Mouse (Mus musculus) left cerebral cortex, postnatal 25 days (tissue): Measurements from ENCODE around the gene Gm17026. TPM values are rescaled to one million over a fixed set of nuclear protein-coding genes. Genes with fewer than 3 reads are reported as not detected.
"Not testable (repeated sequence)": the region's sequence is repeated elsewhere in the genome, so short reads cannot be mapped to it uniquely, and the experiment has no call there.

Source experiments
- DNase-seq, 2 experiments: peaks; one replicate each; pipeline ENCODE4 v3.0.0; 2022; ENCODE audit warnings: low spot score in 2 of 2, mixed read lengths in 1 of 2
- intact Hi-C: fragments of 180-260 bp; cut with DNase I; formaldehyde crosslinking; loops from one replicate; pipeline ENCODE4 v1.15.1; 2025
- microRNA-seq, 2 experiments: library from miRNA; unstranded; fragments of <30 nt; microRNA quantifications; one replicate each; pipeline ENCODE4 v1.2.0; 2022
- total RNA-seq, 2 experiments: library from RNA; stranded (reverse); gene quantifications; 2 replicates each; pipeline ENCODE4 v1.2.3; 2021

The Gm17026 gene
- total RNA-seq: not detected

DNA sequence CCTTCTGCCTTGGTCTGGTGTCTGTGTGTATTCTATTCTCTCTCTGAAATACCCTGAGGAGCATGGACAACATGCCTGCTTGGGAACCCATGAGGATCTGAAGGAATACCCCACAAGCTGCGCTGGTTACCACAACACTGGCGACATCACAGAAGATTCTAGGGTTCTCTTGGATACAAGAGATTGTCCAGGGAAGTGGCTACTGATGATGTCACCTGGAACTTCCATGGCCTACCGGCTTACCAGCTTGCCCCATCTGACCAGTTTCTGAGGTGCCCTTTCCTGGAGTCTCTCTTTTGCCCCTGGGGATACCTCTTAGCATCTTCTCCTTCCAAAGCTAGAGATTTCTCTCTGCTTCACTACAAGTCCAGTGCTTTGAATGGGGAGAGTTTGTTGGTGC, at the start of gene Gm17026:
TSS of gene Gm17026 (minus strand) at position 101 of the 400 bp plus-strand sequence.
- DNase-seq, intact Hi-C loops: not testable (repeated sequence)

DNA sequence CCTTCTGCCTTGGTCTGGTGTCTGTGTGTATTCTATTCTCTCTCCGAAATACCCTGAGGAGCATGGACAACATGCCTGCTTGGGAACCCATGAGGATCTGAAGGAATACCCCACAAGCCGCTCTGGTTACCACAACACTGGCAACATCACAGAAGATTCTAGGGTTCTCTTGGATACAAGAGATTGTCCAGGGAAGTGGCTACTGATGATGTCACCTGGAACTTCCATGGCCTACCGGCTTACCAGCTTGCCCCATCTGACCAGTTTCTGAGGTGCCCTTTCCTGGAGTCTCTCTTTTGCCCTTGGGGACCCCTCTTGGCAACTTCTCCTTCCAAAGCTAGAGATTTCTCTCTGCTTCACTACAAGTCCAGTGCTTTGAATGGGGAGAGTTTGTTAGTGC, 37.4 kb upstream of the Gm17026 start, which contains the start of gene Gm9611:
TSS of gene Gm9611 (minus strand) at position 101 of the 400 bp plus-strand sequence.
- intact Hi-C loops, DNase-seq: not testable (repeated sequence)

DNA sequence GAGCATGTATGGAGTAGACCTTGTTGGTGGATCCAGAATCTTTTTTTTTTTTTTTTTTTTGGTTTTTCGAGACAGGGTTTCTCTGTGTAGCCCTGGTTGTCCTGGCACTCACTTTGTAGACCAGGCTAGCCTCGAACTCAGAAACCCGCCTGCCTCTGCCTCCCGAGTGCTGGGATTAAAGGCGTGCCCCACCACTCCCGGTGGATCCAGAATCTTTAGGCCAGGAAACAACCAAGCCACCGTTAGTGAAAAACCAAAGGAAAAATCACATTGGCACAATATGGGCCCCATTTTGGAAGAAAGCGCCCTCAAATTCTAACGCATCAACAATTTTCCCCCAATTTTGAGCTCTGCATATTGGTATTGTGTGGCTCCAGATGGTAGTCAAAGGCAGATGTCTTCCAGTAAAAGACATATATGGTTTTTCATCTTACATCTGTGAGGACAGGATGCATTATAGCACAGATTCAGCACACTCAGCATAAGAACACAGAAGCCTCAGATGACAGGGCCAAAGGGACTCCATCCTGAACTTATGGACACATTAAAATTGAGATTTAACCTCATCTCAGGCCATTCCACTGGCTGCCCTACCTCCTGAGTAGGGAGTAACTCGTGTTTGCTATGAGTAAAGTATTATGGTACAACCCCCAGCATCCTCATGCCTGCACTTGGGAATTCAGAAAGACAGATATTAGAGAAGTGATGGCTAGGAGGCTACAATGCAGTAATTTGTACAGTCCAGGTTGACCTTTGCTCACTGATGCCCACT, 42.9 kb downstream of the Gm17026 start:
- peak; percentile 3 to 11 for DNase-seq

More for the DNA sequence above, 42.9 kb downstream of the Gm17026 start:
- intact Hi-C loops: not testable (repeated sequence)

Small RNA genes within 50 kb of the gene (microRNA-seq; reads per million reads assigned to microRNA genes)
- gene Gm25208 (0 reads per million in 2 experiments), gene Gm25892 (0 reads per million in 2 experiments)

Other genes starting within 250 kb of the Gm17026 start
- not detected for gene Gm7951, start 142.7 kb downstream of the Gm17026 start, total RNA-seq
- gene Gm17027, start 97.4 kb downstream of the Gm17026 start, total RNA-seq: not detected
- gene Gm3573, start 69.3 kb downstream of the Gm17026 start, total RNA-seq: 1 to 10 TPM; 1.9 to 2.5 TPM
- not detected for gene Gm9611, start 37.3 kb upstream of the Gm17026 start, total RNA-seq
- not detected for gene Gm7995, start 50.2 kb upstream of the Gm17026 start, total RNA-seq
- gene Gm8005, start 179.6 kb upstream of the Gm17026 start, total RNA-seq: not detected
- not detected for gene Gm8011, start 203.8 kb upstream of the Gm17026 start, total RNA-seq
- not detected for gene Gm8020, start 242.3 kb upstream of the Gm17026 start, total RNA-seq